Mouse (Mus musculus) liver, postnatal 0 days (tissue): ENCODE results near the gene S100a10. TPM values are rescaled to one million over a fixed set of nuclear protein-coding genes. Genes with fewer than 3 reads are reported as not detected.
A peak's percentile ranks its signal among the peaks of the same experiment; 100 is the strongest.

Experiments
- ATAC-seq: fragments of 200-750 bp; cut with Nextera tagmentation; 2 replicates; pipeline ENCODE4 v1.8.0; 2017; ENCODE audit warnings: mild to moderate bottlenecking, moderate library complexity
- DNase-seq: peaks from one replicate; pipeline ENCODE4 v3.0.0-alpha.2; 2016
- H3K27ac ChIP-seq: fragments of 300-500 bp; sonication (generic); 2 replicates; pipeline ENCODE4 v1.5.1; 2014; ENCODE audit warnings: antibody characterized with exemption, moderate library complexity, mild to moderate bottlenecking, low read depth
- H3K27me3 ChIP-seq: fragments of 300-500 bp; sonication (generic); 2 replicates; pipeline ENCODE4 v1.6.1; 2014; ENCODE audit warnings: low read length, control low read depth, mixed read lengths; ENCODE audit not compliant: insufficient read depth
- H3K36me3 ChIP-seq: fragments of 300-500 bp; sonication (generic); replicated peaks from 2 replicates; pipeline ENCODE4 v1.6.1; 2014; ENCODE audit warnings: mild to moderate bottlenecking, control low read depth, low read length, moderate library complexity, mixed read lengths; ENCODE audit not compliant: insufficient read depth
- H3K4me1 ChIP-seq: fragments of 300-500 bp; sonication (generic); 2 replicates; pipeline ENCODE4 v1.6.1; 2014; ENCODE audit warnings: antibody characterized with exemption, mild to moderate bottlenecking, control low read depth; ENCODE audit not compliant: insufficient read depth
- H3K4me2 ChIP-seq: fragments of 300-500 bp; sonication (generic); 2 replicates; pipeline ENCODE4 v1.6.1; 2014; ENCODE audit warnings: low read depth, mild to moderate bottlenecking, low read length, moderate library complexity, mixed read lengths
- H3K4me3 ChIP-seq: fragments of 300-500 bp; sonication (generic); 2 replicates; pipeline ENCODE4 v1.5.1; 2014; ENCODE audit warnings: low read depth, low read length
- H3K9ac ChIP-seq: fragments of 300-500 bp; sonication (generic); replicated peaks from 2 replicates; pipeline ENCODE4 v1.6.1; 2014; ENCODE audit warnings: mild to moderate bottlenecking, moderate library complexity
- H3K9me3 ChIP-seq: fragments of 300-500 bp; sonication (generic); 2 replicates; pipeline ENCODE4 v1.6.1; 2016; ENCODE audit warnings: mild to moderate bottlenecking, control low read depth, low read length, mixed read lengths
- CTCF ChIP-seq: sonication (generic); IDR thresholded peaks from 2 replicates; pipeline ENCODE4 v1.5.1; 2016; ENCODE audit warnings: antibody characterized with exemption, low read depth
- EP300 ChIP-seq: IDR thresholded peaks from 2 replicates; pipeline ENCODE4 v1.6.1; 2016; ENCODE audit warnings: antibody characterized with exemption, low read depth, mild to moderate bottlenecking
- WGBS: fragments of 180-500 bp; shearing (Covaris S2); extraction: QIAGEN DNeasy Blood & Tissue Kit; methylation state at CpG from one replicate; pipeline ENCODE4 v1.1.7; 2014; ENCODE audit not compliant: insufficient replicate concordance; 5-methylcytosine and 5-hydroxymethylcytosine counted together
- polyA plus RNA-seq: library from polyadenylated mRNA; unstranded; fragments of >200 nt; fragmentation: Nextera tagmentation; extraction: Ambion mirVana; gene quantifications from 2 replicates; pipeline ENCODE4 v1.2.1, GENCODE M21; 2015

The S100a10 gene
- 75.4 and 82.0 TPM in 2 replicates for polyA plus RNA-seq

DNA sequence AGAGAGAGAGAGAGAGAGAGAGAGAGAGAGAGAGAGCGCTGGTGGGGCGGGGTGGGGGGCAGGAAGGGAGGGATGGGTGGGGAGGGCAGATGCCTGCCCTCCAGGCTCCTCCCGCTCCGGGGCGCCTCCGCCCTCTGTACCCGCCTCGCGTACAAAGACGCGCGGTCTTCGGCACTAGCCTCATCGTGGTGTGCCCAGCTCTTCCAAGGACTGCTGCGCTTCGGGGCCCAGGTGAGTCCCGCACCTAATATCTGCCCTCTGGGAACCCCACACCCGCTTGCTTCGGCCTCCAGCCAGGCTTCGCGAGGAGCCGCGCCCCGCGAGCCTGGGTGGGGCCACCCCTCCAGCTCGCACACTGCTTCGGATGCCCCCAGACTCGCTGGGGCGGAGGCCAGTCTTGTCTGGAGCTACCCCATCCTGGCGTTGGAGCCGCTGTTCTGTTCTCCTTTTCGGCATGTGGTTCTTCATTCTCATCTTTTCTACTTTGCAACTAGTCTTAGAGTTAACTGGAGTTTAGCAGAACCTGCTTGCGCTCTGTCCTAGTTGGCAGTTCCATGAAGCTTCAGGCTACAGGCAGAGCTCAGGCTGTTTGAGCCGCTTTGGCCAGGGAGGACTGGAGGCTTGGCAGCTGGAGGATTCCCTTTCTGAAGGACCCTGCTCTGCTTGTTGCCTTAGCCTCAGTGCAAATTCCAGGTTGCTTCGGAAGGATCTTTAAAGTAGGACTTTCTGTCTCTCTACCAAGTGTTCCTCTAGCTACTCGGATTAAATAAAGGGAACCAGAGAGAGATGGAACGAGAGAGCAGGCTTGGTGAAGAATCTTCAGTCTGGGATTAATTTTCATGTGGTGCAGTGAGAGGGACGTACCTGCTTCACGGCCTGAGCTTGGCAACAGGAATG is at the start of gene S100a10:
Gene S100a10, plus strand, starts transcription at position 100 of the 897 bp plus-strand sequence.
- ATAC-seq (peak; percentile 75), DNase-seq (peak; percentile 61)
- WGBS, result 1% methylated on average over 35 of the region's 39 CpGs

DNA sequence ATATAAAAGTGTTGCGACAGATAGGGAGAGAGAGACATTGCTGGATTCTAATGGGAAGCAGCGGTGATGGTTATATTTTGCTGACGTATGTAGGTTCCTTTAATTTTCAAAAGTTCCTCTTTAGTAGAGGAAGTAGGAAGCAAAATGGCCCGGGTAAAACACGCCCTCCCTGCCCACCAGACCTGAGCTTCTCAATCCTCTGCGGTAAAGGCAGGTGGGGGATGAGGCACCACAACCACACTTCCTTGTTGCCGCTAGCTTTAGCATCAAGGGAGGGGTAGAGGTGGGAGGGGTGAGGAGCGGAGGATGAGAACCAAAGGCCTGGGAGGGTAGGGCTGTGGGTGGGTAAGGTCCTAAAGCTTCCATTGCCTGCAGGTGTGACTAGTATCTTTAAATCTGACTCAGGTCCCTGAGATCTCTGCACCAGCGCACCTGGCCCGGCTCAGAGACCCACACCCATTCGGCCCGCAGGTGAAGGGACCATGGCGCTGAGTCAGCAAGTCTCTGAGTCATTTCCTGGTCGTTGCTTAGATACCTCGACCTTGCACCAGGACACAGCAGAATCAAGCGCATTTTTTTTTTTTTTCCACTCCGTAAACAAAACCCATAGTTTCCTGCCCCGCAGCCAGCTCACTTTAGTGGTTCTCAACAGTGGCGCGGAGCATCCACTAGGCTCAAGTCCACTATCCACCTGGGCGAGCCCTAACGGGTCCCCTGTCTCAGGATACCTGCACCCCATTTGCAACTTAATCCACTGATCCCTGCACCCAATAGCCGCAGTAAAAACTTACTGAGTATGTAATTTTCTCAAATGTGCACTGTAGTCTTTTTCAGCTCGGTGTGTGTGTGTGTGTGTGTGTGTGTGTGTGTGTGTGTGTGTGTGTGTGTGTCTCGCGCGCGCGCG is 48.7 kb upstream of the S100a10 start:
- peak; percentile 84 for ATAC-seq
- no peaks in the 10 kb centered on the region for H3K36me3 ChIP-seq
- peak; percentile 64 for DNase-seq
- H3K4me3 ChIP-seq, result 0 out of 2 replicates have a peak overlapping the region, but pooled peaks have one; percentile 10
- H3K4me1 ChIP-seq, result no peaks in the 10 kb centered on the region
- H3K9me3 ChIP-seq, result no peaks in the 10 kb centered on the region
- H3K4me2 ChIP-seq, result peak overlapping the region; percentile 38
- peak overlapping the region; percentile 60 for H3K27ac ChIP-seq
- no peaks in the 10 kb centered on the region for H3K27me3 ChIP-seq
- H3K9ac ChIP-seq, result no peak overlapping the region
- TF ChIP-seq CTCF, result no peak
- 0 out of 2 replicates have a peak, but pooled peaks have one; percentile 17 for TF ChIP-seq EP300
- WGBS, result 25% methylated on average over 30 of the region's 30 CpGs

More for the DNA sequence above, at the start of gene S100a10:
- Histone ChIP-seq H3K4me3 (peak within 1 kb of the TSS; percentile 64), H3K9me3 (no peaks in the 10 kb centered on the region), H3K4me2 (peak within 1 kb of the TSS; percentile 89), H3K27me3 (no peaks in the 10 kb centered on the region), H3K36me3 (no peaks in the 10 kb centered on the region), H3K9ac (peak within 1 kb of the TSS; percentile 65), H3K27ac (peak within 1 kb of the TSS; percentile 77), H3K4me1 (peaks cover 29% of the 10 kb centered on the region)
- TF ChIP-seq CTCF, result no peak
- no peak for TF ChIP-seq EP300

DNA sequence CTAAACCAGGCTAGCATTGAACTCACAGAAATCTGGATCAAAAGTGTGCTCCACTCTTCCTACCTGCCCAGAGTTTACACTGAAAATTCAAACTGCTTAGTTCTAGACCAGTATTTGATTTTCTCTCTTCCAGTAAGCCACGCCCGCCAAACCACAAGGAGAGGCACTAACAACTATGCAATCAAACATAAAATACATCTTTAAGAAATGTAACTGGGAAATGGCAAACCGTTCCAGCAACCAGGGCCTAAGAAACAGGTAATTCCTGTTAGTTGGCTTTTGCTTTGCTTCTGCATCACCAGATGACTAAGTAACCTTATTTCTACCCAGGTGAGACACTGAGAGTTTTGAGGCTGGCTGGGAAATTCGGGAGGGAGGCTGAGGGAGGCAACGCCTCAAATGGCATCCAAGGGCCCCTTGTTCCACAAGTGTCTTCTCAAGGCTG is 48.0 kb upstream of the S100a10 start:
- no peaks in the 10 kb centered on the region for H3K27me3 ChIP-seq
- ATAC-seq, result no peak
- no peaks in the 10 kb centered on the region for H3K4me1 ChIP-seq
- H3K9me3 ChIP-seq, result no peaks in the 10 kb centered on the region
- 0 out of 2 replicates have a peak overlapping the region, but pooled peaks have one; percentile 60 for H3K27ac ChIP-seq
- no peaks in the 10 kb centered on the region for H3K36me3 ChIP-seq
- H3K4me2 ChIP-seq, result peak overlapping the region; percentile 38; the same call in 1 of the 2 replicates
- H3K4me3 ChIP-seq, result no peak overlapping the region
- TF ChIP-seq EP300, result no peak
- TF ChIP-seq CTCF, result no peak
- 62% methylated on average over 5 of the region's 5 CpGs for WGBS
- DNase-seq, result no peak
- H3K9ac ChIP-seq, result no peak overlapping the region

DNA sequence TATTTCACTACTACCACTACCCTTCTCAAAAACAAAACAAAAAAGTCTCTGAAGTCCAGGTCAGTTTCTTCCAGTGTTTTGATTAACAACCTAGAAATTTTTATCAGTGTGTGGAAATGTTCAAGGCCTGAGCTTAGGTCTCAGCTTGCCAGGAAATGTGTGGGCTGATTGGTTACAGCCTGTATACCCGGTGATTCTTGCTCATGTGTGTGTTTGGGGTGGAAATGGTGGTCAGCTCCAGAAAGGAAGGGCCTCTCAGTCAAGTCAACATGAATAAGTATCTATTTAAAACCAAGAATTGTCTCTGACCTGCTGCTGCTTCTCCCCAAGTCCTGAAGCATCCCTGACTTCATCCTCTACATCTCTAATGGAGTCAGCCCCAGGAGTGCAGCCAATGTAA is 45.6 kb upstream of the S100a10 start:
- Histone ChIP-seq H3K27ac (no peak overlapping the region), H3K4me1 (no peaks in the 10 kb centered on the region), H3K4me2 (no peak overlapping the region), H3K36me3 (no peaks in the 10 kb centered on the region), H3K9ac (no peak overlapping the region), H3K27me3 (no peaks in the 10 kb centered on the region), H3K4me3 (no peak overlapping the region), H3K9me3 (no peaks in the 10 kb centered on the region)
- ATAC-seq, result no peak
- 23% methylated on average over 1 of the region's 1 CpGs for WGBS
- DNase-seq, result no peak
- TF ChIP-seq EP300, result no peak
- TF ChIP-seq CTCF, result no peak

DNA sequence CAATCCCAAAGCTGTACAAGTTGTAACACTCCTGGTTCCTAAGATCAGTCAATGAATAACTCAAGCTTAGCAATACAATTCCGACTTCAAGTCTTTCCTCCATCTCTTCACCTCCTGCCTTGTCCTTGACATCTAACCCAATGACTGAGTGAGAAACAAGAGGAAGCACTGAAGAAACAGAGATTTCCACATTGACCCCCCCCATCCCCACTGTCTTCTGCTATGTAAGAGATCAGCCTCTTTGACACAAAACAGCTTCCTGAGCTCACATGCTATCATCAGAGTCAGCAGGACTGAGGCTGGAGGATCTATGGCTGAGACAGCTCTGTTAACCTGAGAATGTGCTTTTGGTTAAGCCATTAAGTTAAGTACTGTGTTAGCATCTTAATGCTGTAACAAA is 43.8 kb upstream of the S100a10 start:
- TF ChIP-seq CTCF (no peak), EP300 (no peak)
- no peak overlapping the region for H3K4me3 ChIP-seq
- no peak overlapping the region for H3K9ac ChIP-seq
- no peaks in the 10 kb centered on the region for H3K9me3 ChIP-seq
- 56% methylated on average over 1 of the region's 1 CpGs for WGBS
- H3K27me3 ChIP-seq, result no peaks in the 10 kb centered on the region
- peak overlapping the region; percentile 69 for H3K27ac ChIP-seq
- peak; percentile 25 for DNase-seq
- H3K4me2 ChIP-seq, result no peak overlapping the region
- ATAC-seq, result no peak
- H3K4me1 ChIP-seq, result no peaks in the 10 kb centered on the region
- no peaks in the 10 kb centered on the region for H3K36me3 ChIP-seq
